Mouse (Mus musculus) cortical plate, adult 2 months (tissue): ENCODE results near the gene F2r. TPM values are rescaled to one million over a fixed set of nuclear protein-coding genes. Genes with fewer than 3 reads are reported as not detected.
A peak's percentile ranks its signal among the peaks of the same experiment; 100 is the strongest.

Source experiments
- H3K27ac ChIP-seq: fragments of 200-500 bp; 2 replicates; pipeline ENCODE4 v1.5.1; 2012; ENCODE audit warnings: low read length, control low read depth, inconsistent platforms; ENCODE audit not compliant: insufficient read depth
- H3K4me1 ChIP-seq: fragments of 200-500 bp; 2 replicates; pipeline ENCODE4 v1.6.1; 2011; ENCODE audit warnings: low read length; ENCODE audit not compliant: control insufficient read depth, insufficient read depth
- H3K4me3 ChIP-seq: fragments of 200-500 bp; 2 replicates; pipeline ENCODE4 v1.5.1; 2011; ENCODE audit warnings: mild to moderate bottlenecking, low read length, control low read depth; ENCODE audit not compliant: insufficient read depth
- CTCF ChIP-seq: fragments of 200-500 bp; IDR thresholded peaks from 2 replicates; pipeline ENCODE4 v1.5.1; 2011; ENCODE audit warnings: mild to moderate bottlenecking, control low read depth, low read length; ENCODE audit not compliant: insufficient read depth; ENCODE audit errors: extremely low read depth
- POLR2A ChIP-seq: fragments of 200-500 bp; IDR thresholded peaks from 2 replicates; pipeline ENCODE4 v1.6.1; 2011; ENCODE audit warnings: mild to moderate bottlenecking, low read length, control low read depth; ENCODE audit not compliant: insufficient read depth; ENCODE audit errors: extremely low read depth
- polyA plus RNA-seq: library from polyadenylated mRNA; depleted of rRNA; stranded (reverse); fragments of >200 nt; gene quantifications from 2 replicates; pipeline ENCODE4 v1.2.3, GENCODE M21; 2012; rRNA removed

Gene F2r
- polyA plus RNA-seq, 1 experiment: 2.8 TPM

- TF ChIP-seq POLR2A (no peak), CTCF (no peak)
- no peaks in the 10 kb centered on the region for H3K4me1 ChIP-seq
- no peak overlapping the region for H3K4me3 ChIP-seq
- no peak overlapping the region for H3K27ac ChIP-seq
These were observed 36.4 kb downstream of the F2r start for GRCm38 (mm10) chr13:95581850-95582249.

GRCm38 (mm10) chr13:95578016-95578697 is 40.1 kb downstream of the F2r start:
- TF ChIP-seq POLR2A: no peak
- TF ChIP-seq CTCF: no peak
- Histone ChIP-seq H3K27ac (no peak overlapping the region), H3K4me3 (no peak overlapping the region), H3K4me1 (no peaks in the 10 kb centered on the region)

- no peak overlapping the region for H3K27ac ChIP-seq
- no peak overlapping the region for H3K4me3 ChIP-seq
- no peaks in the 10 kb centered on the region for H3K4me1 ChIP-seq
- TF ChIP-seq POLR2A (no peak), CTCF (no peak)
These were observed 47.4 kb downstream of the F2r start for GRCm38 (mm10) chr13:95570877-95571276.

- no peak for TF ChIP-seq POLR2A
- TF ChIP-seq CTCF: no peak
- Histone ChIP-seq H3K4me3 (no peak overlapping the region), H3K27ac (no peak overlapping the region), H3K4me1 (no peaks in the 10 kb centered on the region)
These were observed 49.0 kb downstream of the F2r start for GRCm38 (mm10) chr13:95569326-95569725.

- Histone ChIP-seq H3K4me3 (no peak overlapping the region), H3K4me1 (no peaks in the 10 kb centered on the region), H3K27ac (no peak overlapping the region)
- TF ChIP-seq POLR2A (no peak), CTCF (no peak)
These were observed 50.0 kb downstream of the F2r start for GRCm38 (mm10) chr13:95568336-95568735.

- no peak overlapping the region for H3K27ac ChIP-seq
- no peaks in the 10 kb centered on the region for H3K4me1 ChIP-seq
- no peak for TF ChIP-seq POLR2A
- no peak for TF ChIP-seq CTCF
- H3K4me3 ChIP-seq: no peak overlapping the region
These were observed 51.3 kb downstream of the F2r start for GRCm38 (mm10) chr13:95566841-95567551.

- Histone ChIP-seq H3K4me1 (no peaks in the 10 kb centered on the region), H3K27ac (no peak overlapping the region), H3K4me3 (no peak overlapping the region)
- no peak for TF ChIP-seq POLR2A
- TF ChIP-seq CTCF: peak; percentile 92
These were observed 54.6 kb downstream of the F2r start for GRCm38 (mm10) chr13:95563693-95564092.

GRCm38 (mm10) chr13:95563066-95563610 is 55.1 kb downstream of the F2r start:
- no peaks in the 10 kb centered on the region for H3K4me1 ChIP-seq
- TF ChIP-seq POLR2A (no peak), CTCF (no peak)
- H3K4me3 ChIP-seq: no peak overlapping the region
- no peak overlapping the region for H3K27ac ChIP-seq

- H3K4me3 ChIP-seq: no peak overlapping the region
- H3K4me1 ChIP-seq: no peaks in the 10 kb centered on the region
- no peak overlapping the region for H3K27ac ChIP-seq
- TF ChIP-seq CTCF (no peak), POLR2A (no peak)
These were observed 61.0 kb downstream of the F2r start for GRCm38 (mm10) chr13:95557326-95557725.

GRCm38 (mm10) chr13:95553885-95554492 is 64.3 kb downstream of the F2r start:
- no peak overlapping the region for H3K4me3 ChIP-seq
- TF ChIP-seq CTCF: no peak
- TF ChIP-seq POLR2A: no peak

More at GRCm38 (mm10) chr13:95553885-95554492, 64.3 kb downstream of the F2r start:
- no peaks in the 10 kb centered on the region; the same call in 1 of the 2 replicates for H3K4me1 ChIP-seq
- no peak overlapping the region for H3K27ac ChIP-seq

Other genes with a start within 250 kb of the F2r start
- 36.5 and 39.4 TPM in 2 replicates for gene Aggf1, start 243.1 kb downstream of the F2r start, polyA plus RNA-seq
- gene Crhbp, start 173.6 kb downstream of the F2r start, polyA plus RNA-seq: 21.0 and 23.9 TPM in 2 replicates
- gene S100z, start 139.8 kb downstream of the F2r start, polyA plus RNA-seq: not detected in 2 replicates
- gene F2rl1, start 93.3 kb downstream of the F2r start, polyA plus RNA-seq: 0.42 and 0.47 TPM in 2 replicates
- 0.92 and 1.1 TPM in 2 replicates for gene F2rl2, start 78.4 kb upstream of the F2r start, polyA plus RNA-seq